Mouse (Mus musculus): ENCODE measurements at regions not wholly inside any gene's neighbourhood (a gene's known extent, or its start where the extent isn't known, plus 50 kb on each side); places are given as distances from the start of the nearest gene placed in this dataset. TPM values are rescaled to one million over a fixed set of nuclear protein-coding genes. Genes with fewer than 3 reads are reported as not detected.

DNA sequence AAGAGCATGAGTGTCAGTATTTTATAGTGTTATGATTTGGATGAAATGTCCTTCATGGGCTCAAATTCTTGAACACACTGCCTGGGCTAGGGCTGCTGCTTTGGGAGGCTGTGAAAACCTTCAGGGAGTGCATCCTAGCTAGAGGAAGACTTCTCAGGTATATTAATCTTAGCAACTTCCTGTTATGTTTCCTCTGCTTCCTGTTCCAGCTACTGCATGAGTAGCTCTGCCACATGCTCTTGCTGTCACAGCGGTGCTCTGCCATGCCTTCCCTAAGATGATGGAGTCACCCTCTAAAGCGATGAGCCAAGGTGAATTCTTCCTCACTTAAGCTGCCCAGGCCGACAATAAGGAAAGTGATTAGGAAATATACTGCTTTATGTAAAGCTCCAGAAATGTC is 60.1 kb upstream of the Pitrm1 start:
- DNase-seq (ENCODE audit: low spot score in 2 of 2), result no peak
- intact Hi-C loops (cut with DNase I), result no loop called here

DNA sequence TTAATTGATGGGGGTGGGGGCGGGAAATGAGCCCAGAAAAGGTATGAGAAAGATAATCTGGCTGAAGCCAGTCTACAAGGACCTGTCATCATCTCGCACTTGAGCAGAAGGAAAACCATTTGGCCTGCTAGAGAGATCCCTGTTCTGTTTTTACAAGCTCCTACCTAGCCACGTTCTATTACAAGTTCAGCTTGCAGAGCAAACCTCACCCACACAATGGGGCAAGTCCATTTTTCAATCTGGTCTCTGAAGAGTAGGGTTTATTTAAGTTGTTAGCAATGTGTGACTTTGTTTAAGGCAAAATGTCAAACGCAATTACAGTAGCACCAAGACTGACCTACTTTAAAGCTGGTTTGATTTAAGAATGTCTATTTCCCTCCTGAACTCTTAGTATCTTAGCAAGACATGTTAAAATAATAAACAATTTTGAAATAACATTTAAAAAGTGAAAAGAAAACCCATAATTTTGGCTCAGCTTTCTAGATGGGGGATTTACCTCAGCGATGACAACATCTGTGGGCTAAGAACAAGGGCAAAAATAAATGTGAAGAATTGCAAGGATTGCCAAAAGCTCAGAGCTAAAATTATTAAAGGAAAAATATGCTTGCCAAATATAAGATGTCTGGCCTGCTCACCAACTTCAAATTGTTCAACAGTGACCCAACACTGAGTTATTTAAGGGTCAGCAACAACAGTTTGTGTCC is 54.9 kb upstream of the Pitrm1 start:
- intact Hi-C loops (cut with DNase I), result no loop called here
- no peak for DNase-seq (ENCODE audit: low spot score in 2 of 2)

Small RNAs in the stretch of these regions (microRNA-seq; reads per million reads assigned to microRNA genes)
- not detected for gene Gm26259
